Mouse (Mus musculus) heart, adult 8-10 months (tissue): ENCODE data around the gene Mtus2. TPM values are rescaled to one million over a fixed set of nuclear protein-coding genes. Genes with fewer than 3 reads are reported as not detected.
A peak's percentile ranks its signal among the peaks of the same experiment; 100 is the strongest.

Experiments
- DNase-seq: peaks from one replicate; pipeline ENCODE4 v3.0.0; 2022; ENCODE audit warnings: low spot score
- total RNA-seq, 4 experiments: library from RNA; stranded (reverse); gene quantifications; 2 replicates each; pipeline ENCODE4 v1.2.4; 2022

Mtus2 gene
- total RNA-seq, 4 experiments from 2014 or later = 77.3 to 126 (median 92.3) TPM

- peak; percentile 47 for DNase-seq
These were observed 612 bp downstream of the Mtus2 start for GRCm38 (mm10) chr5:147957592-147958271.

- no peak for DNase-seq
These were observed 1.4 kb downstream of the Mtus2 start for GRCm38 (mm10) chr5:147958552-147958951.

- no peak for DNase-seq
These were observed 2.0 kb downstream of the Mtus2 start for GRCm38 (mm10) chr5:147959088-147959487.

- DNase-seq = no peak
These were observed 3.7 kb downstream of the Mtus2 start for GRCm38 (mm10) chr5:147960793-147961192.

- DNase-seq = no peak
These were observed 6.9 kb downstream of the Mtus2 start for GRCm38 (mm10) chr5:147963820-147964580.

- DNase-seq = no peak
These were observed 7.7 kb downstream of the Mtus2 start for GRCm38 (mm10) chr5:147964776-147965175.

- DNase-seq = no peak
These were observed 9.5 kb downstream of the Mtus2 start for GRCm38 (mm10) chr5:147966646-147967045.

- DNase-seq = no peak
These were observed 12.4 kb downstream of the Mtus2 start for GRCm38 (mm10) chr5:147969566-147969965.

GRCm38 (mm10) chr5:147976001-147976400 lies 18.9 kb downstream of the Mtus2 start:
- no peak for DNase-seq

GRCm38 (mm10) chr5:147980606-147981005 lies 23.5 kb downstream of the Mtus2 start:
- DNase-seq = no peak

- no peak for DNase-seq
These were observed 33.2 kb downstream of the Mtus2 start for GRCm38 (mm10) chr5:147990289-147990688.

GRCm38 (mm10) chr5:147990775-147991174 lies 33.7 kb downstream of the Mtus2 start:
- DNase-seq = no peak

GRCm38 (mm10) chr5:147992581-147993378 lies 35.7 kb downstream of the Mtus2 start:
- peak; percentile 76 for DNase-seq

- DNase-seq = no peak
These were observed 48.1 kb downstream of the Mtus2 start for GRCm38 (mm10) chr5:148005263-148005662.

GRCm38 (mm10) chr5:148012156-148012555 lies 55.0 kb downstream of the Mtus2 start:
- DNase-seq = no peak

- no peak for DNase-seq
These were observed 57.2 kb downstream of the Mtus2 start for GRCm38 (mm10) chr5:148014133-148014854.

GRCm38 (mm10) chr5:148015383-148015782 lies 58.3 kb downstream of the Mtus2 start:
- no peak for DNase-seq

GRCm38 (mm10) chr5:148017371-148017770 lies 60.3 kb downstream of the Mtus2 start:
- no peak for DNase-seq

- DNase-seq = no peak
These were observed 65.7 kb downstream of the Mtus2 start for GRCm38 (mm10) chr5:148022784-148023183.

GRCm38 (mm10) chr5:148026401-148027349 lies 69.6 kb downstream of the Mtus2 start:
- DNase-seq = peak; percentile 18
